Mouse (Mus musculus) MEL (cell line): ENCODE results near the gene Gramd1c. TPM values are rescaled to one million over a fixed set of nuclear protein-coding genes. Genes with fewer than 3 reads are reported as not detected.
A peak's percentile ranks its signal among the peaks of the same experiment; 100 is the strongest.

ENCODE experiments used
- DNase-seq: peaks from one replicate; pipeline ENCODE4 v3.0.0; 2011; ENCODE audit warnings: low read depth, low spot score
- H3K27ac ChIP-seq: 2 replicates; pipeline ENCODE4 v1.5.1; 2012; ENCODE audit warnings: low read depth, mild to moderate bottlenecking, control low read depth, low read length, moderate library complexity; ENCODE audit not compliant: control insufficient read depth
- H3K27me3 ChIP-seq, 2 experiments: fragments of 150-350 bp in 1 of 2; sonication (generic) in 1 of 2; 2 replicates each; pipeline ENCODE4 v1.6.1; 2012; ENCODE audit warnings: low read length in 2 of 2, mild to moderate bottlenecking in 2 of 2, improper control_type of control experiment in 1 of 2, moderate library complexity in 1 of 2; ENCODE audit not compliant: insufficient read depth in 2 of 2, control insufficient read depth in 1 of 2
- H3K36me3 ChIP-seq, 2 experiments: 2 replicates each; pipeline ENCODE4 v1.6.1; 2012 to 2014; ENCODE audit warnings: low read length in 2 of 2, improper control_type of control experiment in 1 of 2, inconsistent platforms in 1 of 2, mild to moderate bottlenecking in 1 of 2; ENCODE audit not compliant: insufficient read depth in 2 of 2, control insufficient read depth in 1 of 2
- H3K4me1 ChIP-seq, 2 experiments: fragments of 150-350 bp in 1 of 2; sonication (generic) in 1 of 2; 2 replicates each; pipeline ENCODE4 v1.6.1; 2012; ENCODE audit warnings: low read length in 2 of 2, improper control_type of control experiment in 1 of 2, mild to moderate bottlenecking in 1 of 2; ENCODE audit not compliant: insufficient read depth in 2 of 2, control insufficient read depth in 1 of 2
- H3K4me3 ChIP-seq, 2 experiments: fragments of 150-350 bp in 1 of 2; sonication (generic) in 1 of 2; 2 replicates each; pipeline ENCODE4 v1.5.1; 2012; ENCODE audit warnings: low read depth in 2 of 2, low read length in 2 of 2, mild to moderate bottlenecking in 2 of 2, moderate library complexity in 2 of 2, control low read depth in 1 of 2, improper control_type of control experiment in 1 of 2; ENCODE audit not compliant: control insufficient read depth in 1 of 2, insufficient read depth in 1 of 2
- H3K79me2 ChIP-seq: 2 replicates; pipeline ENCODE4 v1.6.1; 2012; ENCODE audit warnings: mild to moderate bottlenecking, low read length, moderate library complexity; ENCODE audit not compliant: control insufficient read depth, poor library complexity, insufficient read depth
- H3K9ac ChIP-seq: 2 replicates; pipeline ENCODE4 v1.6.1; 2012; ENCODE audit warnings: low read depth, mild to moderate bottlenecking, control low read depth, low read length, moderate library complexity; ENCODE audit not compliant: control insufficient read depth, poor library complexity, severe bottlenecking
- H3K9me3 ChIP-seq: fragments of 150-350 bp; sonication (generic); replicated peaks from 2 replicates; pipeline ENCODE4 v1.6.1; 2012; ENCODE audit warnings: mild to moderate bottlenecking, low read length, improper control_type of control experiment, moderate library complexity; ENCODE audit not compliant: insufficient read depth
- BHLHE40 ChIP-seq: IDR thresholded peaks from 2 replicates; pipeline ENCODE4 v1.6.1; 2012; ENCODE audit warnings: low read depth, mild to moderate bottlenecking, inconsistent platforms, low read length, improper control_type of control experiment, borderline replicate concordance
- CTCF ChIP-seq, 3 experiments: IDR thresholded peaks in 2 of 3; conservative IDR thresholded peaks in 1 of 3; 2 replicates each; pipeline ENCODE4 v1.5.1; 2011 to 2012; ENCODE audit warnings: low read length in 3 of 3, low read depth in 2 of 3, mild to moderate bottlenecking in 2 of 3, improper control_type of control experiment in 1 of 3, inconsistent platforms in 1 of 3, mixed read lengths in 1 of 3, moderate library complexity in 1 of 3; ENCODE audit not compliant: control insufficient read depth in 1 of 3, insufficient read depth in 1 of 3, poor library complexity in 1 of 3, severe bottlenecking in 1 of 3
- E2F4 ChIP-seq: IDR thresholded peaks from 2 replicates; pipeline ENCODE4 v1.6.1; 2011; ENCODE audit warnings: low read depth, low read length, improper control_type of control experiment, borderline replicate concordance
- ELF1 ChIP-seq: IDR thresholded peaks from 2 replicates; pipeline ENCODE4 v1.6.1; 2014; ENCODE audit warnings: low read depth, mild to moderate bottlenecking, inconsistent platforms, low read length, improper control_type of control experiment, moderate library complexity
- EP300 ChIP-seq, 2 experiments: IDR thresholded peaks; 2 replicates each; pipeline ENCODE4 v1.6.1; 2011; ENCODE audit warnings: improper control_type of control experiment in 2 of 2, low read length in 2 of 2, low read depth in 1 of 2, mild to moderate bottlenecking in 1 of 2
- GATA1 ChIP-seq: IDR thresholded peaks from 2 replicates; pipeline ENCODE4 v1.6.1; 2011; ENCODE audit warnings: low read depth, low read length, improper control_type of control experiment
- HCFC1 ChIP-seq: IDR thresholded peaks from 2 replicates; pipeline ENCODE4 v1.6.1; 2012; ENCODE audit warnings: low read depth, mild to moderate bottlenecking, inconsistent platforms, low read length, improper control_type of control experiment, moderate library complexity
- JUND ChIP-seq: IDR thresholded peaks from 2 replicates; pipeline ENCODE4 v1.6.1; 2011; ENCODE audit warnings: low read depth, mild to moderate bottlenecking, improper control_type of control experiment, low read length
- KAT2A ChIP-seq: conservative IDR thresholded peaks from 2 replicates; pipeline ENCODE4 v1.6.1; 2012; ENCODE audit warnings: low read depth, low read length, improper control_type of control experiment, inconsistent platforms
- MAFK ChIP-seq: IDR thresholded peaks from 2 replicates; pipeline ENCODE4 v1.6.1; 2011; ENCODE audit warnings: low read depth, mild to moderate bottlenecking, low read length, improper control_type of control experiment, borderline replicate concordance
- MAX ChIP-seq: IDR thresholded peaks from 2 replicates; pipeline ENCODE4 v1.6.1; 2011; ENCODE audit warnings: low read length, improper control_type of control experiment
- MAZ ChIP-seq: IDR thresholded peaks from 2 replicates; pipeline ENCODE4 v1.6.1; 2012; ENCODE audit warnings: low read depth, mild to moderate bottlenecking, inconsistent platforms, low read length, improper control_type of control experiment
- MYB ChIP-seq: IDR thresholded peaks from 2 replicates; pipeline ENCODE4 v1.6.1; 2011; ENCODE audit warnings: mild to moderate bottlenecking, low read depth, low read length, improper control_type of control experiment
- MYC ChIP-seq: IDR thresholded peaks from 2 replicates; pipeline ENCODE4 v1.6.1; 2011; ENCODE audit warnings: low read depth, mild to moderate bottlenecking, low read length, improper control_type of control experiment, moderate library complexity
- NRF1 ChIP-seq: IDR thresholded peaks from 2 replicates; pipeline ENCODE4 v1.6.1; 2014; ENCODE audit warnings: low read depth, mild to moderate bottlenecking, inconsistent platforms, low read length, improper control_type of control experiment, moderate library complexity; ENCODE audit not compliant: poor library complexity, insufficient read depth, severe bottlenecking
- POLR2AphosphoS5 ChIP-seq: IDR thresholded peaks from 2 replicates; pipeline ENCODE4 v1.6.1; 2012; ENCODE audit warnings: low read depth, borderline replicate concordance, mild to moderate bottlenecking, inconsistent platforms, low read length, moderate library complexity, mixed read lengths
- RAD21 ChIP-seq: IDR thresholded peaks from 2 replicates; pipeline ENCODE4 v1.6.1; 2011; ENCODE audit warnings: mild to moderate bottlenecking, low read depth, low read length, improper control_type of control experiment
- RCOR1 ChIP-seq: IDR thresholded peaks from 2 replicates; pipeline ENCODE4 v1.6.1; 2012; ENCODE audit warnings: low read depth, mild to moderate bottlenecking, inconsistent platforms, low read length, improper control_type of control experiment
- SMC3 ChIP-seq: IDR thresholded peaks from 2 replicates; pipeline ENCODE4 v1.6.1; 2011; ENCODE audit warnings: low read depth, low read length, improper control_type of control experiment
- TAL1 ChIP-seq: IDR thresholded peaks from 2 replicates; pipeline ENCODE4 v1.6.1; 2012; ENCODE audit warnings: mild to moderate bottlenecking, inconsistent platforms, low read length, moderate library complexity, mixed read lengths
- TBP ChIP-seq: IDR thresholded peaks from 2 replicates; pipeline ENCODE4 v1.8.0; 2011; ENCODE audit warnings: low read depth, low read length, improper control_type of control experiment
- UBTF ChIP-seq: IDR thresholded peaks from 2 replicates; pipeline ENCODE4 v1.6.1; 2012; ENCODE audit warnings: low read depth, mild to moderate bottlenecking, inconsistent platforms, low read length, improper control_type of control experiment, moderate library complexity, borderline replicate concordance; ENCODE audit not compliant: insufficient read depth
- USF2 ChIP-seq, 2 experiments: IDR thresholded peaks; 2 replicates each; pipeline ENCODE4 v1.6.1; 2011 to 2012; ENCODE audit warnings: improper control_type of control experiment in 2 of 2, low read length in 2 of 2, borderline replicate concordance in 1 of 2, inconsistent platforms in 1 of 2, low read depth in 1 of 2, mild to moderate bottlenecking in 1 of 2; ENCODE audit not compliant: insufficient read depth in 1 of 2
- ZC3H11A ChIP-seq: IDR thresholded peaks from 2 replicates; pipeline ENCODE4 v1.6.1; 2012; ENCODE audit warnings: low read depth, mild to moderate bottlenecking, inconsistent platforms, low read length, improper control_type of control experiment
- ZKSCAN1 ChIP-seq: IDR thresholded peaks from 2 replicates; pipeline ENCODE4 v1.6.1; 2012; ENCODE audit warnings: low read depth, mild to moderate bottlenecking, inconsistent platforms, low read length, improper control_type of control experiment, moderate library complexity
- ZMIZ1 ChIP-seq: IDR thresholded peaks from 2 replicates; pipeline ENCODE4 v1.6.1; 2012; ENCODE audit warnings: low read depth, mild to moderate bottlenecking, inconsistent platforms, low read length, improper control_type of control experiment, moderate library complexity
- ZNF384 ChIP-seq: IDR thresholded peaks from 2 replicates; pipeline ENCODE4 v1.6.1; 2012; ENCODE audit warnings: low read depth, mild to moderate bottlenecking, inconsistent platforms, low read length, improper control_type of control experiment
- polyA plus RNA-seq, 2 experiments: library from polyadenylated mRNA; stranded (reverse) in 1 of 2; unstranded in 1 of 2; fragments of >175 nt in 1 of 2; fragments of >200 nt in 1 of 2; gene quantifications; 2 replicates each; pipeline versions ENCODE4 v1.2.1 to v1.2.4; 2012; ENCODE audit warnings: low replicate concordance in 2 of 2, low read depth in 1 of 2; ENCODE audit not compliant: insufficient read length in 2 of 2, insufficient read depth in 1 of 2, missing spikeins in 1 of 2
- total RNA-seq: library from RNA; depleted of rRNA; stranded (reverse); fragments of 300-350 nt; gene quantifications from 2 replicates; pipeline ENCODE4 v1.2.3, GENCODE M21; 2012

The Gramd1c gene
- total and polyA plus RNA-seq, 3 experiments = 1.5 to 2.7 TPM; not detected in 1

- TF ChIP-seq MAFK (peak; percentile 34; the same call in 1 of the 2 replicates), GATA1 (peak; percentile 85), SMC3 (peak; percentile 12; the same call in 1 of the 2 replicates), TBP (peak; percentile 67), MAZ (0 out of 2 replicates have a peak, but pooled peaks have one; percentile 57)
Observed at GRCm38 (mm10) chr16:44018372-44018771, 44.8 kb downstream of the Gramd1c start (continued).

GRCm38 (mm10) chr16:44017707-44018106 lies 45.4 kb downstream of the Gramd1c start:
- TF ChIP-seq KAT2A (no peak), UBTF (no peak), ELF1 (no peak), RAD21 (no peak), USF2 (IDR thresholded peaks at IDR 0.05; ENCODE audit: borderline replicate concordance in 1 of 2, insufficient read depth in 1 of 2, low read depth in 1 of 2, low read length in 2 of 2) (no peak), SMC3 (no peak), CTCF (IDR thresholded peaks at IDR 0.05 in 2 of 3, conservative IDR thresholded peaks at IDR 0.05 in 1 of 3; ENCODE audit: control insufficient read depth in 1 of 3, insufficient read depth in 1 of 3, low read depth in 2 of 3, low read length in 3 of 3, poor library complexity in 1 of 3, severe bottlenecking in 1 of 3) (no peak), TAL1 (no peak), RCOR1 (no peak), MYB (no peak), HCFC1 (no peak)
- TF ChIP-seq, all 39 proteins: peak for 0
- H3K79me2 ChIP-seq = peaks cover 4% of the 10 kb centered on the region; the same call in 1 of the 2 replicates
- peaks cover 0 to 30% of the 10 kb centered on the region in 2 experiments; a peak in 3 of 4 replicates for H3K4me1 ChIP-seq
- H3K36me3 ChIP-seq = peaks cover 0 to 31% of the 10 kb centered on the region in 2 experiments; a peak in 2 of 4 replicates
- peak overlapping the region; percentile 54 for H3K27ac ChIP-seq
- no peaks in the 10 kb centered on the region for H3K9me3 ChIP-seq
- H3K9ac ChIP-seq = no peak overlapping the region; the same call in 1 of the 2 replicates
- H3K4me3 ChIP-seq = peak overlapping the region; percentile 21 to 24
- DNase-seq = no peak
- H3K27me3 ChIP-seq = no peaks in the 10 kb centered on the region

DNA sequence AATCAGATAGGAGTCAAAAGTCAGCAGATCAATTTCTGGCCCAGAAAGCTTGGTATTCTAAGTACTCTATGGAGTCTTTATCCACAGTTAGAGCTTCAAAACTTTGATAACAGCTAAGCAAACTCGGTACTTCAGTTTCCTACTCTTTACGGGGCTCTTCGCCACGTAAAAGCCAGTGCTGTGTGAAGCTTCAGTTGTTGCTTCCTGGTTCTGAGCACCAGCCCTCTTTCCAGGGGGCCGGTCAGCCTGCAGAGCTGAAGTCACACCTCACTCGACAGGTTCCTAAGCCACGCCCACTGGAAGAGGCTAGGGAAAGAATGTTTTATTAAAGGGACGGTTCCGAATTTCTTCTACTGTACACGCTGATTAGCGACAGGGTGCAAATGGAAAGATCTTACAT lies 47.0 kb downstream of the Gramd1c start:
- peak overlapping the region; percentile 57 for H3K9ac ChIP-seq
- H3K4me3 ChIP-seq = peak overlapping the region; percentile 65 to 88
- H3K79me2 ChIP-seq = peaks cover 4% of the 10 kb centered on the region; the same call in 1 of the 2 replicates
- H3K4me1 ChIP-seq = peaks cover 0 to 30% of the 10 kb centered on the region in 2 experiments; a peak in 3 of 4 replicates
- peak; percentile 91 for DNase-seq
- H3K36me3 ChIP-seq = peaks cover 0 to 31% of the 10 kb centered on the region in 2 experiments; a peak in 2 of 4 replicates
- H3K27ac ChIP-seq = peak overlapping the region; percentile 72
- no peaks in the 10 kb centered on the region for H3K9me3 ChIP-seq
- no peaks in the 10 kb centered on the region for H3K27me3 ChIP-seq
- TF ChIP-seq BHLHE40 (no peak), ZC3H11A (no peak), HCFC1 (0 out of 2 replicates have a peak, but pooled peaks have one; percentile 30), ZMIZ1 (0 out of 2 replicates have a peak, but pooled peaks have one; percentile 58), NRF1 (0 out of 2 replicates have a peak, but pooled peaks have one; percentile 6), JUND (no peak), USF2 (IDR thresholded peaks at IDR 0.05; ENCODE audit: borderline replicate concordance in 1 of 2, insufficient read depth in 1 of 2, low read depth in 1 of 2, low read length in 2 of 2) (no peak), ZKSCAN1 (no peak), UBTF (no peak), RAD21 (no peak), GATA1 (peak; percentile 43; the same call in 1 of the 2 replicates), POLR2AphosphoS5 (no peak), E2F4 (no peak), ZNF384 (no peak), RCOR1 (no peak), MAX (0 out of 2 replicates have a peak, but pooled peaks have one; percentile 38), EP300 (IDR thresholded peaks at IDR 0.05; ENCODE audit: low read depth in 1 of 2, low read length in 2 of 2) (no peak), MYC (no peak)
